Mouse (Mus musculus): ENCODE measurements around the gene Trim50.

Gene Trim50

DNA sequence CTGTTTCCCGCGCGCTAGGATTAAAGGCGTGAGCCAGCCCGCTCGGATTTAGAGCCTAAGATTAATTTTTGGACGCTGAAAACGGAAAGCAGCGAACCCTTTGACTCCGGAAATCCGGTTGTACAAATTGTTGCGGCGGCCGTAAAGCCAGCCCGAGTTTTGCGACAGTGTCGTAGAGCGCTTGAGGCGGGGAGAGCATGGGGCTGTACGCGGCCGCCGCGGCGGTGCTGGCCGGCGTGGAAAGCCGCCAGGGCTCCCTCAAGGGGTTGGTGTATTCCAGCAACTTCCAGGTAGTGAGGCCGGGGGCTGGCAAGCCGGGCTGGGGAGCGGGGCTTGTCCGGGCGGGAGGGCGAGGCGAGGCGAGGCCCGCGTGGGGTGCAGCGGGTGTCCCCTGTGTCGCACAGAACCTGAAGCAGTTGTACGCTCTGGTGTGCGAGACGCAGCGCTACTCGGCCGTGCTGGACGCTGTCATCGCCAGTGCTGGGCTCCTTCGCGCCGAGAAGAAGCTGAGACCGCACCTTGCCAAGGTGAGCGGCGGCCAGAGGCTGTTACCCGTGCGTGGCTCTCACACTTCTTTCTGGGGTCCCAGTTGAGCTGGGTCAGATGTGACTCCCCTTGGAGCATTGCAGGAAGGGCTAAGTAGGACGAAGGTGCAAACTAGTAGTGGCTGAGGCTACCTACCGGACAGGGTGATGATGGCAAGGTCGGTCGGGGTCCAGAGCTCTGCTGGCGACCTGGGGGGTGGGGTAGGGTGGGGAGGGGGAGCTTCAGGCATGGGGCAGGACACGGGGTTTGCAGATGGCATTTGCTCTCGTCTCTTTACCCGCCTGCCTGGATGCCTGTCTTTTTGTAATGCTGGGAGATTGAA, 16.9 kb downstream of the Trim50 start, which contains the start of gene Nsun5:
TSS of gene Nsun5 (plus strand) at position 167 of the 868 bp plus-strand sequence.
- peak; percentile 99 for DNase-seq

DNA sequence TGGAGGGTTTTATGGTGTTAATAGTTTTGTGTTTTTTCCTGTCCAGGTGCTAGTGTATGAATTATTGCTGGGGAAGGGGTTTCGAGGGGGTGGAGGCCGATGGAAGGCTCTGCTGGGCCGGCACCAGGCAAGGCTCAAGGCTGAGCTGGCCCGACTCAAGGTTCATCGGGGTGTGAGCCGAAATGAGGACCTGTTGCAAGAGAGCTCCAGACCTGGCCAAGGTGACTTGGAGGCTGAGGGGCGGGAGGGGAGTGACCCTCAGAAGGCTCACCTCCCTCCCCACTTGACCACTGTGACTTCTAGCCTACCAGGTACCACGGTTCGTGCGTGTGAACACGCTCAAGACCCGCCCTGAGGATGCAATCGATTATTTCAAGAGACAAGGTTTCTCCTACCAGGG, 18.1 kb downstream of the Trim50 start:
- peak; percentile 92 for DNase-seq

DNA sequence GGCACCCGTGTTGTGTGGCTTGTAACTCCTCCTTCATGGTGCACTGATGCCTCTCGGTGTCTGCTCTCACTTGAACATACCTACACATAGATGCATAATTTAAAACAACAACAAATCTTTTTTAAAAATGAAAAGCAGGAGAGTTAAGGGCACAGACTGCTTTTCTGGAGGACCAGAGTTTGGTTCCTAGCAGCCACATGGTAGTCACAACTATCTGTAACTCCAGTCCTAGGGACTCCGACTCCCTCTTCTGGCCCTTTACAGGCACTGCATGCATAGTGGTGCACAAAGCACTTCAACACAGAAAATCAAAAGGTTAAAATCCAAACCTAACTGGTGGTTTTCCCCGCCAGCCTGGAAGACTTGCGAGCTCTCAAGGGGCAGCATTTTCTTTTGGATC, 20.5 kb downstream of the Trim50 start:
- DNase-seq, result no peak

DNA sequence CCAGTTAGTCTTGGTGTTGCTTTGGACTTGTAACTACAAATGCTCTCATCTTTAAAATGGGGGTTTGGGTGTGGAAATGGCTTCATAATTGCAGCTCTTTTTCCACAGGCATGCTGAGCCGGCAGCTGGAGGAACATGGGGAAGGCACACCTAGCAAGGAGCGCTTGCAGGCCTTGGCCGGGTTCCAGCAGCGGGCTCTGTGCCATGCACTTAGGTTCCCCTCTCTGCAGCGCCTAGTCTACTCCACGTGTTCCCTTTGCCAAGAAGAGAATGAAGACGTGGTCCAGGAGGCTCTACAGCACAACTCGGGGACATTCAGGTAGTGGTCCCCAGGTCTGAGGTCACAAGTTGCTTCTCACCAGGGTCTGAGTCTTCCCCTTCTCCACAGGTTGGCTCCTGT, 22.1 kb downstream of the Trim50 start:
- no peak for DNase-seq

DNA sequence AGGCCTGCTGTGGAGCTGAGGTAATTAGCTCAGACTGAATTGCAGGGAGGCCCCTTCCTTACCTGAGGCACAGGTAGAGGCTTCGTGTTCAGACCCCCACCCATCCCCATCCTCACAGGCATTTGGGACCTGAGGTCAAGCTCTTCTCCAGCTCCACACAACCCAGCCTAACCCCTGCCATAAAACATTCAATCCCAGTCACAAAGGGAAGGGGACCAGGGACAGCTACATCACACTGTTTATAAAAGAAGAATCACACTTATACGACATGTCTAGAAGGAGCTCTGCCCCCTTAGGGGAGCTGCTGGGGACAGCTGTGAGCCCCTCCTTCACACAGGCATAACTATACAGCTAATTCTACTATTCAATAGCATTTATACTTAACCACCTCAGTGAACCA, 23.2 kb downstream of the Trim50 start:
- no peak for DNase-seq

DNA sequence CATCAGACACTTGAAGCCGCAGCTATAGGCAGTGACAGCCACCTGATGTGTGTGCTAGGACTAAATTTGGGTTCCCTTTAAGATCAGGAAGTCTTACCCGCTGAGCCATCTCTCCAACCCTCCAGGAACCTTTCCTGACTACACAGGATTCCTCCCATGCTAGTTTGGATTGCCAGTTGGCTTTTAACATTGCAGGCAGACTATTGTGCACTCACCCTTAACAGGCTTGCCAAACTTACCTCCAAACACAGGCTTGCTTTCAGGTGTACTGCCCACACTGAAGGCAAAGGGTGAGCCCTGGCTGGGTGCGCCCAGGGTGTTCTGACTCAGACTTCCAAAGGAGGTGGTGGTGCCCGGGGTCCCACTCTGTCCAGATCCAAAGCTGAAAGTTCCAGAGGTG, 27.6 kb downstream of the Trim50 start:
- DNase-seq, result no peak

DNA sequence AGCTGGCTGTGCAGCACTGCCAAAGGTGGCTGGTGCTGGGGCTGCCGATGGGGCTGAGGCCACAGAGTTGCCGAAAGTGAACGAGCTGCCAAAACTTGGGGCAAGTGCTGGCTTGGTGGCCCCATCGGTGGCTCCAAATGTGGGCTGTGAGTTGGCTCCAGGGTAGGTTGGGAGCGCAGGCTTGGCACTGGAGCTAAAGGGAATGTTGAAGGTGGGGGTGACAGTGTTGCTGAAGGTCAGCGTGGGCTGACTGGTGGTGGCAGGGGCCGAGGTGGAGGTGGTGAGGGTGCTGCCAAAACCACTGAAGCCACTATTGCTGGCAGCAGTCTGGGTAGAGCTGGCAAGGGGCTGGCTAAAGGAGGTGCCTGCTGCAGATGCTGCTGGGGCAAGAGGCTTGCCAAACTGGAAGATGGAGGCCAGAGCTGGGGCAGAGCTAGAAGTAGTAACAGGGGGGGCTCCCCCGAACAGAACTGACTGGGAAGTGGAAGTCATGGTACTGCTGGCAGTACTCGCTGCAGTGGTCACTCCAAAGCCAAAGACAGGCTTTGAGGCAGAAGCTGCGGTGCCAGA, 28.3 kb downstream of the Trim50 start:
- DNase-seq, result peak; percentile 97

DNA sequence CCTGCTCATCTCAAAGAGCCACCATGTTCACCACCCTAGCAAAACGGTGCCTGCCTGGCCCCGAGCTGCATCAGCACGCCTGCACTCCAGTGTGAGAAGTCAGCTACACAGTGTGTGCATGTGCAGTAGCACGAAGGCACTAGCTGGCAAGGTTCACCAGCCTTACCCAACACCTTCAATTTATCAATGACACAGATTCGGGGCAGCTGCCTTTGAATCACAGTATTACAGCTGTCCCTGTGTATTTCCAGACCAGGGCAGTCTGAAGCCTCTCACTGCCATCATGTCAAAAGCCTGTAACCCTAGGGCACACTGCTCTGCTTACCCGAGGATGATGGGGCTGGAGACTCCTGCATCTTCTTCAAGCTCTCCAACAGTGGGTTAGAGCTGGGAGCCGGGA, 29.7 kb downstream of the Trim50 start:
- DNase-seq, result no peak

DNA sequence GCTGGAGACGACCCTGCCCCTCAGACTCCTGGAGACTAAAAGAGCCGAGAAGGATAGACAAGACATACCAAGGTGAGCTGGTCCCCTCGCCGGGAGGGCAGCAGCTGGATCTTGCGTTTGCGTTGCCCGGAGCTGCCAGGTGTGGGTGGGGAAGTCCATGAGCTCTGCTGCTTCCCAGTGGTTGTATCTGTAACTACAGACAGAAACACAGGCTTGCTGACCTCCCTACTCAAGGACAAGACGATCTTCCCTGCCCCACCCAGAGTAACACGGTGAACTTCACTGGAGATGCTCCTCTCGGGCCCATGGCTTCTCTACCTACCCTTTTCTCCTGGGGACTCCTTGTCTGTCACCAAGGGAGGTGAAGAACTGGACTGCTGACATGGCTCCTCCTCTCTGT, 30.7 kb downstream of the Trim50 start:
- peak; percentile 88 for DNase-seq

DNA sequence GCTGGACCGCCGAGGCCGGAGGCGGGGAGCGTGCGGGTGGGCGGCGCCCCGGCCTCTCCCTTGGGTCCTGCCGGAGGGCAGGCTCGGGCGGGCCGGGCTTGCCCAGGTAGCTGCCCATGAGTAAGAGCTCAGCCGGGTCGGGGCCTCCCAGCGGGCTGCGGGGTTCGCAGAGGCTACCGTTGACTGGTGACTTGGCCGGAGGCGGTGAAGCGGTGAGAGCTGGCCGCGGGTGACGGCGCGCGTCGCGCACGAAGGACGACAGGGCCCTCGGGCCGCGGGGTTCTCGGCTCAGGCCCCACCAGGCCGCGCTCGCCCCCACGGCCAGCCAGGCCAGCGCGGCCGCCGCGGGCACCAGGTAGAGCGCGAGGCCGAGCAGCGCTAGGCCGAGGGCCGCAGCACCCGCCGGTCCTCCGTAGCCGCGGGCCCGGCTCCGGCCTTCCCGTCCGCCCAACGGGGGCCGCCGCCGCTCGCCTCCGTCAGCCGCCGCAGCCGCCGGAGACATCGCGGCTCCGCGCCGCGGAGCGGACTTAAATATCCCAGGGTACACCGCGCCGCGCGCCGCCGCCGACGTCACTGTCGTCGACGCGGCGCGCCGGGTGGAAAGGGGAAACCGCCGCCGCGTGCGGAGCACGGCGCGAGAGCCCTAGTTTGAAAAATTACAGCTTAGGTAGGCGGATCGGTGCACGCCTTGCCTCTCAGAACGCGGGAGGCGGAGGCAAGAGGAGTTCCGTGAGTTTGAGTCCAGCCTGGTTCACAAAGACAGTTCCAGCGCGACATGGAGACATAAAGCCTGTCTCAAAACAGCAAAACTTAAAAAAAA, 41.1 kb downstream of the Trim50 start, which contains the start of gene Pom121:
TSS of gene Pom121 (minus strand) at position 543 of the 820 bp plus-strand sequence.
- peak; percentile 98 for DNase-seq

DNA sequence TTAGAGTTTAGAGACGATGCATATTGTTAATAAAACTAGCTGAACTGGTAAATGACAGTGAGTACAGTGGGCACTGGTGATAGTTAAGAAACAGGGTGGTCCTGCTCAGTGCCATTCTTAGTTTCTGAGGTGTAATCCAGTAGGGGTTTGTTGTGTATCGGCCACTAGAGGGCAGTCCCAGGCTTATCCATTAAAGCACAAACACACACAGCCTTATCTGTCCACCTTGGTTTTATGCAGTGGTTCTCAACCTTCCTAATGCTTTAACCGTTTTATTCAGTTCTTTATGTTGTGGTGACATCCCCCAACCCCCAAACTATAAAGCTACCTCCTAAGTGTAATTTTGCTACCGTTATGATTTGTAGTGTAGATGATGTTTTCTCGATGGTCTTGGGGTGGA, 42.7 kb downstream of the Trim50 start:
- DNase-seq, result no peak

DNA sequence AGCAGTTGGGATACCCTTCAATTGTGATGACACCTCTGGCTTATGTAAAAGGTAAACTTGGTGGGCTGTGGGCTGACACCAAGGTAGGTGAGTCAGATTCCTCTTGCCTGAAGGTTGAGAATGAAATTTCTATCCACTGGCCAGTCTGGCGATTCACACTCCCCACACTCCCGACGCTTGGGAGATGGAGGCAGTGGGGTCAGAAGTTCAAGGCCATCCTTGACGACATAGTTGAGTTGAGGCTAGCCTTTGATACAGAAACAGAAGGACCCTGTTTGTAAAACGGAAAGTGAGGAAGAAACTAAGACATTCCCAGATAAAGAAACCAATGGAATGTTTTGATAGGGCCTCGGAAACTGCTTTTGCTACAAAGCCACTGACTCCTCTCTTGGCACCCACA, 46.3 kb downstream of the Trim50 start:
- no peak for DNase-seq

DNA sequence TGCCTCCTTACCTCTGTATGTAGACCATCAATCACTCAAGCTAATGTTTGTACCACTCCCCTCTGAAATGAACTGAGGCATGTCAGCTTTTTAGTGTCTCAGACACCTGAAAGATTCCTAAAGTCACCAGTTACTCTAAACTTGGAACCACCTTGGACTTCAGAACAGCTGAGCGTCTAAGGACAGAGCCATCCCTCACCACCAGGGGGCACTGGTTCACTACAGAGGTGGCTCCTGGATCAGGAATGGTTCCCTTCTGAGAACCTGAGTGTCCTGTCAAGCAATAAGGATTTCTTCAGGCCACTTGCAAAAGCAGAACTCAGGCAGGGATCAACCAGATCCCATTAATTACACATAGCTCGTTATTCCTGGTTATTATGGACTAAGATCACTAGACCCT, 47.1 kb downstream of the Trim50 start:
- DNase-seq, result peak; percentile 93

DNA sequence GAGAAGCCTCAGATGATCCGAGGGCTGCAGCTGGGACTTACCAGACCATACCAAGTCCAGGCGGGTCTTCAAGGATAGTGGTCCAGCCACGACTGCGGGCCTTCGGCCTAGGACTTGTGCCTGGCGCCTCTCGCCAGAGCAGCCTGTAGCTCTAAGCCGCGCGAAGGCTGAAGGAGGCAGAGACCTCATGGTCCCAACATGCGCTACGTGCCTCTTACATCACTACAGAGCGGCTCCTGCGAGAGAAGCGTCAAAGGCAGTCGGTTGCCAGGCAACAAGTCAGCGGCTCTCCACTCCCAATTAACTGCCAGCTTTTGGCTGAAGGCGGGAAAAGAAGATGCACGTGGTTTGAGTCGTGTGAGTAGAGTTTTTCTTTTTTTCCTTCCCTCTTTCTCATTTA, 51.5 kb downstream of the Trim50 start:
- DNase-seq, result no peak

DNA sequence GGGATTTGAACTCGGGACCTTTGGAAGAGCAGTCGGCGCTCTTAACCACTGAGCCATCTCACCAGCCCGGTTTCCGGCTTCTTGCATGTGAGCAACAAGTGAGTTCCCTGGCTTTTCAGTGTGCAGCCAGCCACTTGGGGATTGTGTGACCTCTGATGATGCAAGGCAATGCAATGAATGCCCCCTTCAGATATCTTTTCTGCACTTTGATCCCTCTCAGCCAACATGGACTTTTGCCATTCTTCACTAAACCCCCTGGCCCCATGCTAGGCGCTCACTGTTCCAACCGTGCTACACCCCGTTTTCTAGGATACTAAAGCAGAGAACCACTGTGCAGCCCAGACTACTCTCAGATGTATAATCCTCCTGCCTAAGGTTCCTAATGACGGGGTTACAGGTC, 52.3 kb downstream of the Trim50 start:
- no peak for DNase-seq

DNA sequence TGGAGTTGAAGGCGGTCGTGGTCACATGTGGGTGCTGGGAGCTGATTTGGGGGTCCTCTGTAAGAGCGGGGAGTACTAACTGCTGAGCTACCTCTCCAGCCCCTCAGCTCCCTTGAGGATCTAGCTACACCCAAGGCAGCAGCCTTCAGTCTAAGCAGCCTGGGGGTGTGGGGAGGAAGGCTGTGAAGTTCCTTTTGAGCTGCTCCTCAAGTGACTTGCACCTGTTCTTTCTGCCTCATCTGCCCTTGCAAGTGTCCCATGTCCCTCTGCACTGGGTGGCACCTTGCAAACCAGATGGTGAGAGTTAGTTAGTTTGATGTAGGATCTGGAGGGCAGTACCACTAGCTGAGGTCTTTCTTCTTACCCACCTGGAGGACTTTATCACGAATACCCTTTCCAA, 55.0 kb downstream of the Trim50 start:
- DNase-seq, result no peak

DNA sequence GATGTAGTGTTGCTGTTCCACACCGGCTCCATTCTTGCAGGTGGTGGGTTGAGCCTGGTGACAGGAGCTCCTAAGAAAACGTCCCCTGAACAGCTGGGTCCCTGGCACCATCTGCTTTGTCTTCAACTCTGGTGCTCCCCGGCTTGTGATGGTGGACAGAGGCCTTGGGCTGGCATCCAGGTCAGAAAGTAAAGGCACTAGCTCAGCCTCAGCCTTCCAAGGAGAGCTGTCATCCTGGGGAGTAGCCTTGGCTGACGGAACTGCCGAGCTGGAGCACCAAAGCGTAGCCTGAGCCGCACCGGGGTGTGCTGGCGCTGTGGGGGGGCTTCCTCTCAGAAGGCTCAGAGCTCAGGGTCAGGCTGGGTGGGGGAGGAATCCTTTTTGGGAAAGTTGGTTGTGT, 57.2 kb downstream of the Trim50 start:
- DNase-seq, result no peak
